Mouse (Mus musculus): Measurements from ENCODE around the gene Ypel4. TPM values are rescaled to one million over a fixed set of nuclear protein-coding genes. Genes with fewer than 3 reads are reported as not detected.

Ypel4 gene
- polyA plus RNA-seq, 1 experiment = 0.70 TPM

DNA sequence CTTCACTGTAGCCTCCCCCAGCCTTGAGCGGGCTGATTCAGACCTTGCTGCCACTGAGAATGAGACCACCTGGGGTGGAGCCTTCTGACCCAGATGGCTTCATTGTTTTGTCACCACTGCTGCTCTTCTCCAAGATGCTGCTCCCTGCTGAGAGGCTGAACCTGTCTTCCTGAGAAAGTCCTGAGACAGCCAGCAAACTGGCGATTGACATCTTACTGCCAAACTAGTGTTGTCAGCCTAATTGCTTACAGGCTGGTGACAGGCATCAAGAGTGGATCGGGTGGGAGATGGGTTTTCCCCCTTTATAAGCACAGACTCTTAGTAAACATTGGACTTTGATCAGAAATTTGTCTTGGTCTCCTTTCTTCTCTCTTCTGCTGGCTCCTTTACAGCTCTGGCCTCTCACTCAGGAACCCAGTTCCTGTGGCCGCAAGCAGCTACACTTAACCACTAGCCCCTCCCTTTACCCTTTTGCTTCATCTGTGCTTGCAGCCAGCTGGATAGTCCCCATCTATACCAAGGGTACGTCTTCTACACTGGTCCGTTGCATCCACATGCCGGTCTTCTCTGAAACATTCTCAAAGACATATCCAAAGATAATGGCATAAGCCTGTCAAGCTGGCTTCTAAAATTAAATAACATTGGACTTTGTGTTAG, 23.3 kb downstream of the Ypel4 start:
- Histone ChIP-seq H3K27ac (ENCODE audit: insufficient read depth, low read depth, low read length) (no peak overlapping the region), H3K4me1 (ENCODE audit: control insufficient read depth, insufficient read depth, low read length) (no peaks in the 10 kb centered on the region), H3K4me3 (ENCODE audit: insufficient read depth, low read length) (no peak overlapping the region)
- TF ChIP-seq CTCF (IDR thresholded peaks at IDR 0.05; ENCODE audit: low read depth, low read length) (no peak), POLR2A (IDR thresholded peaks at IDR 0.05; ENCODE audit: borderline replicate concordance, low read depth, low read length) (no peak)

DNA sequence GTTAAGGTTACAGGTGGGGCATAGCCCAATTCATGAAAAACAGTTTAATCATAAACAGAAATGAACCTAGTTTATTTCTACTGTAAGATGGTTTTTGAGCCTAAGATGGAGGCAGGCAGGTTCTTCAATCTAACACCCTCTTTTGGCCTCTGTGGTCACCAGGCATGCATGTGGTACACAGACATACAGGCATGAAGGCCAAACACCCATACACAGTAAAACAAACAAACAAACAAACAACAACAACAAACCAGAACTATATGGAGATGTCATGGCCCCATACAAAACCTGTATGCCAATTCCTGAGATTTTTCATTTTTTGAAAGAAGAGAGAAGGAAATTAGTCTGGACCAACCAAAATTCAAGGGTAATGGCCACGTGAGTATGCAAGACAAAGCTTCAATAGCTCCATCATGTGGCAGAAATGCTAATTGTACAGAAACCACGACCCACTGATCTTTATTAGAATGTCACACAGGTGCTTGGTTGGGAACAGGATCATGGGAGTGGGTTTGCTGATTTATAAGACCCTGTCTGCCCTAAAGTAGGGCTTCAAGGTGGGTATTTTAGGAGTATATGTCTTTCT, 24.8 kb downstream of the Ypel4 start:
- H3K27ac ChIP-seq (ENCODE audit: insufficient read depth, low read depth, low read length) = no peak overlapping the region
- H3K4me1 ChIP-seq (ENCODE audit: control insufficient read depth, insufficient read depth, low read length) = no peaks in the 10 kb centered on the region
- H3K4me3 ChIP-seq (ENCODE audit: insufficient read depth, low read length) = no peak overlapping the region
- no peak for TF ChIP-seq POLR2A (IDR thresholded peaks at IDR 0.05; ENCODE audit: borderline replicate concordance, low read depth, low read length)
- no peak for TF ChIP-seq CTCF (IDR thresholded peaks at IDR 0.05; ENCODE audit: low read depth, low read length)

DNA sequence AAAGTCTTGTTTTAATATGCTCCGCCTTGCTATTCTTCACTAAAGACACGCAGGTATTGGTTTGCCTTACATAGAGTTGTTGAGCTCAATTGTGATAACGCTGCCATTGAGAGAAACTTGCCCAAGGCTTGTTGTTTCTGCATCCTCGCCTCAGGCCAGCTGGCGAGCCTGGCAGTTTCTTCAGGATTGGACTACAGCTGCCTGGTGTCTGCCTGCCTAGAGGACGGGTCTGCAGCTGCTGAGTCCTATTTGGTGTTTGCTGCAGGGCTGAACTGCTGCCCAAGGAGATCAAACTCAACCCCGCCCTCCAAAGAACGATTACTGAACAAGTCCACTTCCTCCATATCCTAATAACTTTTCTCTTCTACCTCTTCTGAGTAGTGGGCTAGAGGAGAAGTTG, 26.9 kb downstream of the Ypel4 start:
- no peaks in the 10 kb centered on the region for H3K4me1 ChIP-seq (ENCODE audit: control insufficient read depth, insufficient read depth, low read length)
- H3K4me3 ChIP-seq (ENCODE audit: insufficient read depth, low read length) = no peak overlapping the region
- no peak for TF ChIP-seq POLR2A (IDR thresholded peaks at IDR 0.05; ENCODE audit: borderline replicate concordance, low read depth, low read length)
- no peak for TF ChIP-seq CTCF (IDR thresholded peaks at IDR 0.05; ENCODE audit: low read depth, low read length)
- H3K27ac ChIP-seq (ENCODE audit: insufficient read depth, low read depth, low read length) = no peak overlapping the region

DNA sequence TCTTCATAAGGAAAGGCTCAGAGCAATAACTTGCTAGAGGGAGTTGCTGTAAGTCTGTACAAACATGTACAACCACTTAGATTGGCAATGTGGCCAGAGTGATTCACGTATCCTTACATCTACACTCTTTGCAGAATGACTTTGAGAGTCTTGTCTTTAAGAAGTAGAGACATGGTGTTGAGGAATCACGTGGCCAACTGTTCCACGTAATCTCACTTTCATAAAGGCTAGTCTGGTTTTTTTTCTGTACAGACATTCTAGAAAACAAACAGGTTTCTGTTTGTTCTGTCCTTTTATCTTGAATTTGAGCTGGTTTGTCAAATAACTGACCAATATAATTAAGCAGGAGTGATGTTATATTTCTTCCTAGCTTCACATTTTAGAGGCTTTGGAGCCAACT, 27.5 kb downstream of the Ypel4 start:
- no peak overlapping the region for H3K27ac ChIP-seq (ENCODE audit: insufficient read depth, low read depth, low read length)

DNA sequence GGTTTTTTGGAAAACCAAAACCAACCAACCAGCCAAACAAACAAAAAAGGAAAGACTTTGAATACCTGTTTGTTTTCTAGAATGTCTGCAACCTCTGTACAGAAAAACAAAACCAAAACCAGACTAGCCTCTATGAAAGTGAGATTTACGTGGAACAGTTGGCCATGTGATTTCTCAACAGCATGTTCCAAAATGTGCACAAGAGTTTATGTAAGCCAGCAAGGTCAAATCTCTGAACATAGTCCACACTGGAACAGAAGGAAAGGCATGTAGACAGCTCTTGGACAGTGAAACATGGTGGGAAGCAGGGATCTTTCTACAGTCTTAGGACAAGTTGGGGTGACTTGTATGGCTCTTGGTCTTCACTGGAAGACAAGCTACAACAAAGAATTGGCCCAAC, 28.0 kb downstream of the Ypel4 start:
- no peak for TF ChIP-seq CTCF (IDR thresholded peaks at IDR 0.05; ENCODE audit: low read depth, low read length)
- TF ChIP-seq POLR2A (IDR thresholded peaks at IDR 0.05; ENCODE audit: borderline replicate concordance, low read depth, low read length) = no peak
- no peak overlapping the region for H3K4me3 ChIP-seq (ENCODE audit: insufficient read depth, low read length)
- no peaks in the 10 kb centered on the region for H3K4me1 ChIP-seq (ENCODE audit: control insufficient read depth, insufficient read depth, low read length)
- H3K27ac ChIP-seq (ENCODE audit: insufficient read depth, low read depth, low read length) = no peak overlapping the region

More for the DNA sequence above, 27.5 kb downstream of the Ypel4 start:
- H3K4me1 ChIP-seq (ENCODE audit: control insufficient read depth, insufficient read depth, low read length) = no peaks in the 10 kb centered on the region
- no peak overlapping the region for H3K4me3 ChIP-seq (ENCODE audit: insufficient read depth, low read length)
- no peak for TF ChIP-seq POLR2A (IDR thresholded peaks at IDR 0.05; ENCODE audit: borderline replicate concordance, low read depth, low read length)
- no peak for TF ChIP-seq CTCF (IDR thresholded peaks at IDR 0.05; ENCODE audit: low read depth, low read length)

DNA sequence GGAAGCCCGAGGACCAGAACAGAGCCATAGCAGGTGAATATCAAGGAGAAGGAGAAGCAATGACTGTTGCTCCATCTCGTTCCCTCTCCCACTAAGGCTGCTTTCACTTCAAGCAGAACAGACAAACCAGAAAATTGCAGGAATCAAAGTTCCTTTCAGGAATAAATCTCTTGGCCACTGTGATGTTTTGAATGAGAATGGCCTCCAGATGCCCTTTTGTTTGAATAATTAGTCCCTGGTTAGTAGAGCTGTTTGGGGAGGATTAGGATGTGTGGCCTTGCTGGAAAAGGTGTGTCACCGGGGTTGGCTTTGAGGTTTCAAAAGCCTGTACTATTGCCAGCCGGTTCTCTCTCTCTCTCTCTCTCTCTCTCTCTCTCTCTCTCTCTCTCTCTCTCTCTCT, 28.4 kb downstream of the Ypel4 start:
- H3K4me3 ChIP-seq (ENCODE audit: insufficient read depth, low read length) = no peak overlapping the region
- TF ChIP-seq CTCF (IDR thresholded peaks at IDR 0.05; ENCODE audit: low read depth, low read length) (no peak), POLR2A (IDR thresholded peaks at IDR 0.05; ENCODE audit: borderline replicate concordance, low read depth, low read length) (no peak)
- H3K27ac ChIP-seq (ENCODE audit: insufficient read depth, low read depth, low read length) = no peak overlapping the region
- no peaks in the 10 kb centered on the region for H3K4me1 ChIP-seq (ENCODE audit: control insufficient read depth, insufficient read depth, low read length)

DNA sequence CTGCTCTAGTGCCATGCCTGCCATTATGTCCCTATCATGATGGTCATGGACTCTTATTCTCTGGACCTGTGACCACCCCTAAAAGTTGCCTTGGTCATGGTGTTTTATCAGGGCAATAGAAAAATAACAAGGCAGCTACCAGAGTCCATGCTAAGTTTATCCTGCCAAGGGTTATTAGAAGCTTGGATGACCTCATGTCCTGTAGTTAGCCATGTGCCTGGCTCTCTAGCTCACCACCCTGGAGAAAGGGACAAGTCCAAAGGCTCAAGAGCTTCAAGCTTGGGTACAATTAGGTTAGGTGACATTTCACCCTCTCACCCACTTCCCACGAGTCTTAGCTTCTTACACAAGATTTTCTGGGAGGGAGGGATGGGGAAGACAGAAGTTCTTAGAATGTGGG, 29.0 kb downstream of the Ypel4 start:
- no peak overlapping the region for H3K27ac ChIP-seq (ENCODE audit: insufficient read depth, low read depth, low read length)
- no peak overlapping the region for H3K4me3 ChIP-seq (ENCODE audit: insufficient read depth, low read length)
- TF ChIP-seq POLR2A (IDR thresholded peaks at IDR 0.05; ENCODE audit: borderline replicate concordance, low read depth, low read length) (no peak), CTCF (IDR thresholded peaks at IDR 0.05; ENCODE audit: low read depth, low read length) (no peak)
- H3K4me1 ChIP-seq (ENCODE audit: control insufficient read depth, insufficient read depth, low read length) = no peaks in the 10 kb centered on the region

DNA sequence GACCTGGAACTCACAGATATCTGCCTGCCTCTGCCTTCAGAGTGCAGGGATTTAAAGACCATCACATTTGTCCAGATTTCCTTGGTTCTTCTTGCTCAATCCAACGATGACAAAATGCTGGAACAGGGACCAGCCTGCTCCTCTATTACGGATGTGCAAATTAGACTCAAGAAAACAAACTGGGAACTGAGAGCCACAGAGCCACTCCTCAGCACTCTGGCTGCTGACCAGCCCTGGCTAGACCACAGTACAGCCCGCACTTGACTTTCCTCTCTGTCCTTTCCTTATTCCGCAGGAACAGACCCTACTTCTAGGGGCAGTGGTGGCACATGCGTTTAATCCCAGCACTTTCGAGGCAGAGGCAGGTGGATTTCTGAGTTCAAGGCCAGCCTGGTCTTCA, 36.6 kb downstream of the Ypel4 start:
- H3K4me1 ChIP-seq (ENCODE audit: control insufficient read depth, insufficient read depth, low read length) = peaks cover 3% of the 10 kb centered on the region; the same call in 1 of the 2 replicates
- H3K4me3 ChIP-seq (ENCODE audit: insufficient read depth, low read length) = no peak overlapping the region
- no peak for TF ChIP-seq POLR2A (IDR thresholded peaks at IDR 0.05; ENCODE audit: borderline replicate concordance, low read depth, low read length)
- TF ChIP-seq CTCF (IDR thresholded peaks at IDR 0.05; ENCODE audit: low read depth, low read length) = no peak
- H3K27ac ChIP-seq (ENCODE audit: insufficient read depth, low read depth, low read length) = no peak overlapping the region

DNA sequence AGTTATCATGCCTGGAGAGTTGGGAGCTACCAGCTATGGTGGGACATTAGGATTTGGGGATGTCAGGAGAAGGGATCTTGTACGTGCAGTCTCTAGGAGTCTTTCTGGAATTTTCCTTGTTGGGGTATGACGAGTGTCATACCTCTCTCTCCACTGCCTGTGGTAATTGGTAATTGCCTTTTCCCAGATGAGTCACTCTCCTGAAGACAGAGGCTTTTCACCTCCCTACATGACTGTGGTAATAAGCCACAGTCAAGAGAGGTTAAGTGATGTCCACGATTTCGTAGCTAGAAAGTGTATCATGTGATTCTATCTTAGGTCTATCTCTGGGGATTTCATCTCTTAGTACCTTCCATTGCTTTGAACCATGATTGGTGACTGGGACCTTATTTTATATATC, 38.6 kb downstream of the Ypel4 start:
- Histone ChIP-seq H3K4me3 (ENCODE audit: insufficient read depth, low read length) (no peak overlapping the region), H3K27ac (ENCODE audit: insufficient read depth, low read depth, low read length) (no peak overlapping the region), H3K4me1 (ENCODE audit: control insufficient read depth, insufficient read depth, low read length) (peaks cover 3% of the 10 kb centered on the region; the same call in 1 of the 2 replicates)
- TF ChIP-seq CTCF (IDR thresholded peaks at IDR 0.05; ENCODE audit: low read depth, low read length) (no peak), POLR2A (IDR thresholded peaks at IDR 0.05; ENCODE audit: borderline replicate concordance, low read depth, low read length) (no peak)

DNA sequence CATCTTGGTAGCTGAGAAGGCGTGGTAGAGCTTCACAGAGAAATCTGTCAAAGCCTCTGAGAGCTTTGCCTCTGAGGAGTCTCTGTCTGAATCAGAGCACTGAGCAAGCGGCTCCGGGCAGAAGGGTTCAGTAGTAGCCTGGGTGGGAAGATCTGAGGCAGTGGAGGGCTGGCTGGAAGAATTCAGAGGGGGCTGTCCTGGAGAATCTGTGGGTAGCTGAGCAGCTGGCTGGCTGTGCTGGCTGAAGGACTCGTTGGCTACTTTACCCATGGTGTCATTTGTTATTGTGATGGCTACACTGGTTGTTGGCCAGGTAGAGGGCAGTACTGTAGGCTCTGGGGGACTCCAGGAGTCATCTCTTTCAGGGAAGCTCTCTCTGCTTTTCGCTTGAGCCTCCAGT, 39.3 kb downstream of the Ypel4 start:
- Histone ChIP-seq H3K27ac (ENCODE audit: insufficient read depth, low read depth, low read length) (no peak overlapping the region), H3K4me1 (ENCODE audit: control insufficient read depth, insufficient read depth, low read length) (peaks cover 3% of the 10 kb centered on the region; the same call in 1 of the 2 replicates), H3K4me3 (ENCODE audit: insufficient read depth, low read length) (no peak overlapping the region)
- TF ChIP-seq POLR2A (IDR thresholded peaks at IDR 0.05; ENCODE audit: borderline replicate concordance, low read depth, low read length) = no peak
- TF ChIP-seq CTCF (IDR thresholded peaks at IDR 0.05; ENCODE audit: low read depth, low read length) = no peak

All from bone marrow macrophage, adult 2 months (primary cell).